Mouse (Mus musculus) C2C12 (cell line): ENCODE data around the gene Snapin.

ENCODE experiments used
- CEBPB ChIP-seq: IDR thresholded peaks from one replicate; pipeline ENCODE4 v1.6.1; 2011; ENCODE audit warnings: low read depth, mild to moderate bottlenecking, control low read depth, moderate library complexity
- CTCF ChIP-seq: IDR thresholded peaks from one replicate; pipeline ENCODE4 v1.5.1; 2011; ENCODE audit not compliant: control insufficient read depth, insufficient read depth, insufficient read length
- MAX ChIP-seq: IDR thresholded peaks from one replicate; pipeline ENCODE4 v1.6.1; 2011; ENCODE audit warnings: mild to moderate bottlenecking, control low read depth
- MYOG ChIP-seq: IDR thresholded peaks from one replicate; pipeline ENCODE4 v1.6.1; 2011; ENCODE audit not compliant: control insufficient read depth, insufficient read length; ENCODE audit errors: extremely low read depth

GRCm38 (mm10) chr3:90475151-90475830 lies 15.5 kb downstream of the Snapin start:
- TF ChIP-seq CEBPB: no peak
- TF ChIP-seq CTCF: no peak
- TF ChIP-seq MAX: no peak
- TF ChIP-seq MYOG: no peak
